Mouse (Mus musculus) inflammation-experienced regulatory T-cells (primary cell): ENCODE results near the gene Mastl. TPM values are rescaled to one million over a fixed set of nuclear protein-coding genes. Genes with fewer than 3 reads are reported as not detected.

Experiments
- polyA plus RNA-seq, 2 experiments: library from polyadenylated mRNA; unstranded; fragments of 100-300 nt; shearing (Covaris generic); gene quantifications; one replicate each; pipeline ENCODE4 v1.2.1; 2017

The Mastl gene
- polyA plus RNA-seq, result 1 to 10 TPM in 1 of 2 experiments, under 1 TPM in 1; 0.45 to 1.0 TPM

DNA sequence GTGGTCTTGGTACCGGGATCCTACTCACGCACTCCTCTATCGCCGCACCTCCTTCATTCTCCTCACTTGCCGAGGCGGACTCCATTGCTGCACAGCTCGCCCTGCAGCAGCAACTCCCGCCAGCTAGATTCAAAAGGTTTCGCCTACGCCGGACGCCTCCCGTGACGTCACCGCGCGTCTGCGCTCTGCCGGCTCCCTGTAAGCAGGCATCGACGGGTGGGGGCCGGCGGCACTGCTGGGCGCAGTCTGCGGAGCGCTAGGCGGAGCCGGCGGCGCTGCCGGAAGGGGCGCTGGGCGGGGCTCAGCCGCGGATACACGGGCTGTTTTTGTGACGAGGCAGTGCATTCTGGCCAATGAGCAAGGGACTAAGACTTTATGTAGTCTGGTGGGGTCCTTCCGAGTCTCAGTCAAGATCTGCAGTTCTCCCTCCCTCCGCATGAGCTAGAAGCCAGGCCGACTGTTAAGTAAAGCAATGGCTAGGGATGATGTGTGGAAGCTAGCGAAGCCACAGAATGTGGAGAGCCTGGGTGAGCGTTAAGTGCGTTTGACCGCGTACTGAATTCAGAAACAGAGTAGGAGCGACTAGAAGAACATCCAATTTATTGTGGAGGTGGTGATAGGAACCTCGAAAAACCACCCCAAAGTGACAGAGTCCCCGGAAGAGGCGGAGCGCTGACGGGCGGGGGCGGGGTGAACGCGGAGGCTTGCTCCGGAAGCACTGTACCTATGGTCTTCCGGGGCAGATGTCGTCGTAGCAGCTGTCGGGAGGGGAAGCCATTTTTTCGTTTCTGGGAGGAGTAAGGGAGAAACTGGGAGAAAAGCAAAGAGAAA lies at the start of gene Mastl, which contains the start of gene Yme1l1:
Mastl (minus strand) TSS at position 248 of the 831 bp plus-strand sequence.
Yme1l1 (plus strand) TSS at position 593 of the 831 bp plus-strand sequence.

DNA sequence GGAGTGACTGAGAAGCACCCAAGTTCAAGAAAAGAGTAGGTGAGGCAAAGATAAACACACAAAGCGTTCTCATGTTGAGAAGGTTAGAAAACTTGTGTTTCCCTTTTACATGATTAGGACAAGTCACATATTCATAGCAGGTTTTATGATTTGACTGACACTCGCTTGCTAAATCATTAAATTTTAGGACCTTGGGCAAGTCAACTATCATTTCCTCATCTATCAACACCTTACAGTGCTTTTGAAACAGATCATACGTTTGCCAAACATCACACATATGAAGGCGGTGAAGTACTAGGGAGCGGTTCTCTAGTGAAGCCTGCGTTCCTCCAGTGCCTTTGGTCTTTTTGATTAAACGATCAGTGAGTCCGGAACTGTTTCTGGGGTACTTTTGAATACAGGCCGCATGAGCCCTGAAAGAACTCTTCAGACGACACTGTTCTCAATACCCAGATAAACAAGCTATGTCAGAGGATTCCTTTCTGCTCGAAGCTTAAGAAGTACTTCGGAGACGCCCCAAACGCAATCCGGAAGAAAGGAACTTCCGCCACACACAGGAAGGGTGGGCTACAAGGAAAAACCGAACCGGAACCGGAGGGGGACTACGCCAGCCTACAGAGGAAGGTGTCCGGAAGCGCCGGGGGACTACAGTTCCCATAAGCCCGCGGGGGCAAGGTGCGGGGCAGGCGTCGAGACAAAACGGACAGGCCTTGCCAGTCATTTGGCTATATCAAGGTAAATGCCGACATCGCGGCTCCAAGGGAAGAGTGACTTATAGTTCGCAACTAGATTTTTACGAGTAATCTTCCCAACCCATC lies 88.1 kb downstream of the Mastl start, which contains the start of gene Acbd5:
Acbd5 (plus strand) TSS at position 616 of the 818 bp plus-strand sequence.

Other genes starting within 250 kb of the Mastl start
- 100 to 1,000 TPM; 154 to 160 TPM for gene Abi1, start 115.8 kb downstream of the Mastl start, polyA plus RNA-seq
- 10 to 100 TPM; 58.2 to 62.6 TPM for gene Acbd5, start 87.9 kb downstream of the Mastl start, polyA plus RNA-seq
- gene Yme1l1, start 345 bp upstream of the Mastl start, polyA plus RNA-seq, result 10 to 100 TPM; 60.1 to 70.5 TPM
- gene 4931423N10Rik, start 51.5 kb upstream of the Mastl start, polyA plus RNA-seq, result not detected
- under 1 TPM in 1 of 2 experiments, not detected in 1; 0.06 TPM for gene Nxph2, start 165.2 kb upstream of the Mastl start, polyA plus RNA-seq